Mouse (Mus musculus): ENCODE measurements around the gene Aox4. TPM values are rescaled to one million over a fixed set of nuclear protein-coding genes. Genes with fewer than 3 reads are reported as not detected.

Aox4 gene
- polyA plus RNA-seq, 1 experiment from 2014 or later, result 0.42 TPM

DNA sequence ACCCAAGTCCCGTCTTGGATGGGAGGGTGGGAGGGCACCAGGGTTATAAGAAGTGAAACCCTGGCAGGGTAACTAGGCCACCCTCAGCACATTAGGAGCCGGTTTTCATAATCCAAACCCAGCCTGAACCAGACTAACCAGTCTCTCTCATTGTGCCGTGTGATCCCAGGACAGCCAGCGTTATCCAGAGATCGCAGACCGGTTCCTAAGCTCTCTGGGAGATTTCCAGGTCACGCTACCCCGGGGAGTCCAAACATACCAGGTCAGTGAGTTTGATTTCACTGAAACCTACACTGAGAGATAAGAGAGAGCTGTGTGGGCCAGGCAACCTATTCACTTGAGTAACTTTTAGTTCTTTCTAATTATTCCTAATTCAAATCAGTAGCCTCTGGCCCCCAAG is 97.0 kb downstream of the Aox4 start:
- WGBS, result 90% methylated on average over 8 of the region's 8 CpGs
- ATAC-seq (ENCODE audit: low FRiP score), result no peak
- no peaks in the 10 kb centered on the region for H3K27me3 ChIP-seq (replicated peaks)

DNA sequence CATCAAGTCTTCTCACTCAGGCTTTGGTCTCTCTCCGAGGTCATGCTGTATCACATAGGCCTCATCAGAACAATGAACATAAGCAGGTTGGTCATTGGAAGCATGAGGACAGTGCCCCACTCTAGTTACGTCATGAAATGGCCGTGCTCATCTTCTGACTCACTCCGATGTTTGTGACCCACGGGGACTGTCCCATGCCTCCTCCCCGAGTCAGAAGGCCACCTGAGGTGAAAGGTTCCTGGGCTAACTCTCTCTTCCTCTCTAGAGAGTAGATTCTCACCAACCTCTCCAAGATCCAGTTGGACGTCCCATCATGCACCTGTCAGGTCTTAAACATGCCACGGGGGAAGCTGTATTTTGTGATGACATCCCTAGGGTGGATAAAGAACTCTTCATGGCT is 98.4 kb downstream of the Aox4 start:
- ATAC-seq (ENCODE audit: low FRiP score), result no peak
- Histone ChIP-seq H3K36me3 (no peaks in the 10 kb centered on the region), H3K27me3 (replicated peaks) (no peaks in the 10 kb centered on the region), H3K4me3 (replicated peaks) (no peak overlapping the region), H3K9ac (replicated peaks) (no peak overlapping the region), H3K4me2 (no peak overlapping the region), H3K27ac (replicated peaks) (no peak overlapping the region), H3K4me1 (no peaks in the 10 kb centered on the region), H3K9me3 (replicated peaks) (no peaks in the 10 kb centered on the region)
- WGBS, result 89% methylated on average over 8 of the region's 8 CpGs

More for the DNA sequence above, 97.0 kb downstream of the Aox4 start:
- H3K36me3 ChIP-seq, result no peaks in the 10 kb centered on the region
- no peak overlapping the region for H3K4me2 ChIP-seq
- no peaks in the 10 kb centered on the region for H3K9me3 ChIP-seq (replicated peaks)
- no peaks in the 10 kb centered on the region for H3K4me1 ChIP-seq
- no peak overlapping the region for H3K27ac ChIP-seq (replicated peaks)
- no peak overlapping the region for H3K9ac ChIP-seq (replicated peaks)
- H3K4me3 ChIP-seq (replicated peaks), result no peak overlapping the region

DNA sequence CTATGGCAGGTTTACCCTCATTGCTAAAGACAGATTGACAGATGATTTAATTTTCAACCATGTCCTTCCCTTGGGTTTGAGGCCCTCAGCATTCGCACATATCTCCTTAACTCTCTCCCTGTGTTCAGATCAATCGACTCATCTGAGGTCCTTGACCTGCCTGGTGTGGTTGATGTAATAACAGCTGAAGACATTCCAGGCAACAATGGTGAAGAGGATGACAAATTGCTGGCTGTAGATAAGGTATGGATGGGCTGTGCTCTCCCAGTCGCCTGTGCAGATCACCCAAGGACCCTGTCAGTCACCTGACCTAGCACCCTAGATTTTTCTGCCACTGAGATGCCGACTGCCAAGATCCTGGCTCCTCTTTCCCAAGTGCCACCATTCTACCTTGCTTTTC is 99.7 kb downstream of the Aox4 start:
- ATAC-seq (ENCODE audit: low FRiP score), result no peak

DNA sequence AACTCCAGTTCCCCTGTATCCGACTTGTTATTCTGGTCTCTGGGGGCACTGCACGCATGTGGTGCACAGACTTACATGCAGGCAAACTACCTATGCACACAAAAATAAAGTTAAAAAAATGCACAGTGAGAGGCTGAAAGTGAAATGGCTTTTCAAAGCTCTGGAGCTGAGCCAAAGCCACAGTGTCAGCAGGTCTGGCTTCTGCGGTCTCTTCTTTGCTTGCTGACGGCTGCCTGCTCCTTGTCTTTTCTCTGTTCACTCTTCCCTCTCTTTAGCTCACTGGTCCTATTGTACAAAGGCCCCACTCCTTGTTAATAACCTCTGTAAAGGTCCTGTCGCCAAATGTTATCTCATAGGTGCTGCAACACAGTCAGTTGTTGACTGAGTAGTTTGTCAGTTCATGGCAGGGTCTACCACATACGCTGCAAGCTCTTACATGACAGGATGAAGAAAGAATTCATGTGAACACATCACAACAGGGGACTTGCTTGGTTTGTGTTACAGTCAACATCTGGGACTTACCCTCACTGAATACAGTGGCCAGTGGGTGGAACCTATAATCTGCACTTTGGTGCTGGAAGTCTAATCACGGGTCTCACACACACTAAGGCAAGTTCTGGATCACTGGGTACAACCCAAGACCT is 101.1 kb downstream of the Aox4 start:
- ATAC-seq (ENCODE audit: low FRiP score), result no peak
- Histone ChIP-seq H3K9ac (replicated peaks) (no peak overlapping the region), H3K27ac (replicated peaks) (no peak overlapping the region), H3K9me3 (replicated peaks) (no peaks in the 10 kb centered on the region), H3K4me1 (no peaks in the 10 kb centered on the region), H3K27me3 (replicated peaks) (no peaks in the 10 kb centered on the region), H3K4me2 (no peak overlapping the region), H3K4me3 (replicated peaks) (no peak overlapping the region), H3K36me3 (no peaks in the 10 kb centered on the region)
- WGBS, result 84% methylated on average over 7 of the region's 7 CpGs

More for the DNA sequence above, 99.7 kb downstream of the Aox4 start:
- Histone ChIP-seq H3K27me3 (replicated peaks) (no peaks in the 10 kb centered on the region), H3K4me3 (replicated peaks) (no peak overlapping the region), H3K9me3 (replicated peaks) (no peaks in the 10 kb centered on the region), H3K4me2 (no peak overlapping the region), H3K27ac (replicated peaks) (no peak overlapping the region), H3K9ac (replicated peaks) (no peak overlapping the region), H3K36me3 (no peaks in the 10 kb centered on the region), H3K4me1 (no peaks in the 10 kb centered on the region)
- 81% methylated on average over 4 of the region's 4 CpGs for WGBS

DNA sequence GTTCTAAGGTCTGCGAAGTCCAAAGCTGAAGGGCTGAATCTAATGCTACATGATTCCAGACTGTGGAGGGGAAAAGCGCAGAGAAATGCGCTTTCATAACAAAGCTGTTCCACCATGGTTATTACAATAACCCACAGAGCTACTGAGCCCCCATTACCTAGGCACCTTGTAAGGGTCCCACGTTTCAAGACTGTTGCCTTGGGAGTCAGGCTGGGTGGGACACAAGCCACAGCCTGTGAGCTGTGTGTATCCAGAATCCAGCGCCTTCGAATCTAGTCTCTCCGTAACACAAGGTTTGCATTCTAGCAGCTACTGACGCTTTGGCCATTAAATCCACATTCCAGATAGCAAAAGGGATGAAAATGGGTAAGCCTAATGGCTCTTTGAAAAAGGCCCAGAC is 103.0 kb downstream of the Aox4 start:
- H3K9me3 ChIP-seq (replicated peaks), result no peaks in the 10 kb centered on the region
- 92% methylated on average over 8 of the region's 8 CpGs for WGBS
- H3K27me3 ChIP-seq (replicated peaks), result no peaks in the 10 kb centered on the region
- H3K27ac ChIP-seq (replicated peaks), result no peak overlapping the region
- no peaks in the 10 kb centered on the region for H3K4me1 ChIP-seq
- no peak for ATAC-seq (ENCODE audit: low FRiP score)
- no peaks in the 10 kb centered on the region for H3K36me3 ChIP-seq
- H3K9ac ChIP-seq (replicated peaks), result no peak overlapping the region
- H3K4me2 ChIP-seq, result no peak overlapping the region
- H3K4me3 ChIP-seq (replicated peaks), result no peak overlapping the region

DNA sequence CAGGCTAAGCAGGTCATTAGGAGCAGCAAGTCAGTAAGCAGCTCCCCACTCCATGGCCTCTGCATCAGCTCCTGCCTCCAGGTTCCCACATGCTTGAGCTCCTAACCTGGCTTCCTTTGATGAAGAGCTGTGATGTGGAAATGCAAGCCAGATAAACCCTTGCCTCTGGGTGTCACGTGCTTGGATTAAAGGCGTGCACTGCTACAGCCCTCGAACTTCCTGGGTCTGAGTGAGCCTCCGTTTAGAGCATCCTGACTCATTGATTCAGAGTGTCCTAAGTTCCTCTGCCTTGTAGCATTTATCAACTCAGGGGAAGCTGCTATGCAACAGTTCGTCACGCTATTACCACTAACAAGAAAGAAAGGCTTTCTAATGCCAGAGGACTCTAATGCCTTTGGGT is 105.3 kb downstream of the Aox4 start:
- H3K36me3 ChIP-seq, result no peaks in the 10 kb centered on the region
- no peak overlapping the region for H3K27ac ChIP-seq (replicated peaks)
- H3K9ac ChIP-seq (replicated peaks), result no peak overlapping the region
- H3K9me3 ChIP-seq (replicated peaks), result no peaks in the 10 kb centered on the region
- WGBS, result 77% methylated on average over 6 of the region's 6 CpGs
- no peak for ATAC-seq (ENCODE audit: low FRiP score)
- H3K27me3 ChIP-seq (replicated peaks), result no peaks in the 10 kb centered on the region
- H3K4me2 ChIP-seq, result no peak overlapping the region
- no peak overlapping the region for H3K4me3 ChIP-seq (replicated peaks)
- no peaks in the 10 kb centered on the region for H3K4me1 ChIP-seq

Other genes starting within 250 kb of the Aox4 start
- 2.3 and 5.0 TPM in 2 replicates for gene Sgo2a, start 214.4 kb upstream of the Aox4 start, polyA plus RNA-seq (2015; fragmentation: Nextera tagmentation; extraction: Ambion mirVana)
- gene Kctd18, start 191.4 kb upstream of the Aox4 start, polyA plus RNA-seq (2015; fragmentation: Nextera tagmentation; extraction: Ambion mirVana), result 24.8 and 25.4 TPM in 2 replicates
- gene Aox1, start 180.5 kb upstream of the Aox4 start, polyA plus RNA-seq (2015; fragmentation: Nextera tagmentation; extraction: Ambion mirVana), result 0.22 TPM in 2 replicates
- 0.51 and 0.66 TPM in 2 replicates for gene Aox3, start 97.3 kb upstream of the Aox4 start, polyA plus RNA-seq (2015; fragmentation: Nextera tagmentation; extraction: Ambion mirVana)
- gene Aox2, start 67.9 kb downstream of the Aox4 start, polyA plus RNA-seq (2015; fragmentation: Nextera tagmentation; extraction: Ambion mirVana), result 0.04 and 0.10 TPM in 2 replicates
- gene Bzw1, start 182.5 kb downstream of the Aox4 start, polyA plus RNA-seq (2015; fragmentation: Nextera tagmentation; extraction: Ambion mirVana), result 300 and 314 TPM in 2 replicates
- gene Clk1, start 213.7 kb downstream of the Aox4 start, polyA plus RNA-seq (2015; fragmentation: Nextera tagmentation; extraction: Ambion mirVana), result 157 TPM in 2 replicates
- 47.2 and 48.4 TPM in 2 replicates for gene Nif3l1, start 234.8 kb downstream of the Aox4 start, polyA plus RNA-seq (2015; fragmentation: Nextera tagmentation; extraction: Ambion mirVana)
- gene Ppil3, start 235.1 kb downstream of the Aox4 start, polyA plus RNA-seq (2015; fragmentation: Nextera tagmentation; extraction: Ambion mirVana), result 53.5 and 54.6 TPM in 2 replicates

Measured in neural tube, embryonic 15.5 days (tissue).